Mouse (Mus musculus) kidney, postnatal 36 days (tissue): ENCODE measurements at regions not wholly inside any gene's neighbourhood (a gene's known extent, or its start where the extent isn't known, plus 50 kb on each side); places are given as distances from the start of the nearest gene placed in this dataset.

Source experiments
- DNase-seq, 2 experiments: peaks; one replicate each; pipeline ENCODE4 v3.0.0; 2021 to 2022; ENCODE audit warnings: mixed read lengths in 2 of 2

DNA sequence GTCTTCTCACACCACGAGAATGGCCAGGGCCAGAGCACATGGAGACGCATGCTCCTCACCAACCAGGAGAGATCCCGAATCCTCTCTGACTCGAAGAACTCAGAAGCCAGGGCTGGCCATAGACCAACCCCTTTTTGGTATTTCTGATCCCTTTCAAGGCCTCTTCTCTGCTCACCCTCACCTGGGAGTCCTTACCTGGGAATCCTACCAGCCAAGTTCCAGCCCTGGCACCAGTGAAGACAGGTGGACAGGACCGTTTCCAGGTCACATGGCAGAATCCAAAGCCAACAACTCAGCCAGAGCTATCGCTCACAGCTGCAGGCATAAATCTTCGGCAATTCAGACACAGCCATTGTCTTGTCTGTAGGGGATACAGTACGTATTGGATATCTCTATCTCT, 626.2 kb upstream of the Fam19a5 start:
- no peak for DNase-seq

DNA sequence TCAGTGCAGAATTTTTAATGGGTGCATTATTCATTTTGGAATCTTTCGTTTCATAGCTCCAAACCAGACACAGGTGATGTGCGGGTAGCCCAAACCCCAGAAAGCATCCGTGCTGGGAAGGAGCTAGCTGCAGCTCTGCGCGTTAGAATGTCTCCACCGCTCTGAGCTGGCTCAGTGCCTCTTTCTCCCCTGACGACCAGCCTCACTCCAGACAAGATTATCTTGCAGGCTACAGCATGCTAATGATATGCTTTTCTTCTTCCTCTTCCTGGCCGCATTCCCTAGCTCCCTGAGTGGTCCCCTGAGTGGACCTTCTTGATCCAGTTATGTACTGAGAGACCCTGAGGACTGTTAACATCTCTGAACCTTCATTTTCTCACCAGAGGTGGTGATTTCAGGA, 624.4 kb upstream of the Fam19a5 start:
- no peak for DNase-seq

DNA sequence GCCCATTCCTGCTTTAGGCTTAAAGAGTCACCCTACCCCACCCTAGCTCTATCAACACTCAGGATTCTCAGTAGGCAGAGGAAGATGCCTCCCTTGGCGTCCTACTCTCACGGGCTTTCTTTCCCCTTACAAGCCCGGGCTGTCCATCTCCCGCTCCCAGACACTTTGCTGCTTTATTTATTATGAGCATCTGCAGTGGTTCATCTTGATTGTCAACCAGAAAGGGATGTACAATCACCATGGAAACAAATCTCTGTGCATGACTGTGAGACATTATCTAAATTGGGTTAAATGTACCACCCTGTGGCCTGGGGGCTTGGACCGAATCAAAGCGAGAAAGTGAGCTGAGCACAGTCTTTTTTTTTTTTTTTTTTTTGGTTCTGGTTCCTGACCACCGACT, 623.9 kb upstream of the Fam19a5 start:
- DNase-seq = no peak

DNA sequence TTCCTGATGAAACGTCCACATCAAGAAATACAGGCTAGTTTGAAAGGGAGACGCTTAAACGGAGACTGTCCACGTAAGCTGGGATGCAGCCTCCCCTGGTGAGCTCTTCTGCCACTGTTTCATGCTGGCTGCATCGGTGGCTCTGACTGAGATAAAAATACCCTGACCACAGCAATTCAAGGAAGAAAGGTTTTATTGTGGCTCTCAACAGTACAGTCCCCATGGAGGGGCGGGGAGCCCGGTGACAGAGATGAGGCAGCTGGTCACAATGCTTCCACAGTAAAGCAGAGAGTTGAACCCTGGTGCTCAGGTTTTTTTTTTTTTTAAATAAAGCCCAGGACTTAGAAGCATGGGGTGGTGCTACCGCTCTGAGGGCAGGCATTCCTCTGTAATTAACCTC, 622.7 kb upstream of the Fam19a5 start:
- DNase-seq = no peak

DNA sequence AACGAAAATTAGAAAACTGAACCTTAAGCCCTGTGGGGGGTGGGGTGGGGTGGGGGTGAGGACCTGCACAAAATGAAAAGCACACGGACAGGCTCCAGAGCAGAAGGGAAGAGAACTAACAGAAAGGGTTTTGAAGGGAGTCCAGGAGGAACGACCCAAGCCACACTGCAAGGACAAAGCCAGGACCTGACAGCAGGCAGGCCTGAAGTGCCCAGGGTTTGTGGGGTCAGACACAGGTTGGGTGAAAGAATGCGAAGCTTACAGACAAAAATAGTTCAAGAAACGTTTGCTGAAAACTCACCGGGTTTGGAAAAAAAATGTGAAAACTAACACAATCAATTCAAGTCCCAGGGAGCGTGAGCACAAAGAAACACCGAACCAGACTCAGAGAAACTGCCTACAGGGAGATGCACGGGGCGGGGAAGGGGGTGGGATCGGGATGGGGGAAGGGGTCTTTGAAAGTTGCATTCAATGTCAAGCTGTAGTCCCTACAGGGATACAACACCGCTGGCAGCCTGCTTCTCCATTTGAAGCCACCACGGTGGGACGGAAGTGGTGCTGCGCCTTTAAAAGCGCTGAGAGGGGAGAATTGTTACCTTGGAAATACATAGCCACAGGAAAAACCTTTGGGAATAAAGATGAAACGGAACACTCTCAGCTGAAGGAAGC, 618.9 kb upstream of the Fam19a5 start:
- no peak for DNase-seq

DNA sequence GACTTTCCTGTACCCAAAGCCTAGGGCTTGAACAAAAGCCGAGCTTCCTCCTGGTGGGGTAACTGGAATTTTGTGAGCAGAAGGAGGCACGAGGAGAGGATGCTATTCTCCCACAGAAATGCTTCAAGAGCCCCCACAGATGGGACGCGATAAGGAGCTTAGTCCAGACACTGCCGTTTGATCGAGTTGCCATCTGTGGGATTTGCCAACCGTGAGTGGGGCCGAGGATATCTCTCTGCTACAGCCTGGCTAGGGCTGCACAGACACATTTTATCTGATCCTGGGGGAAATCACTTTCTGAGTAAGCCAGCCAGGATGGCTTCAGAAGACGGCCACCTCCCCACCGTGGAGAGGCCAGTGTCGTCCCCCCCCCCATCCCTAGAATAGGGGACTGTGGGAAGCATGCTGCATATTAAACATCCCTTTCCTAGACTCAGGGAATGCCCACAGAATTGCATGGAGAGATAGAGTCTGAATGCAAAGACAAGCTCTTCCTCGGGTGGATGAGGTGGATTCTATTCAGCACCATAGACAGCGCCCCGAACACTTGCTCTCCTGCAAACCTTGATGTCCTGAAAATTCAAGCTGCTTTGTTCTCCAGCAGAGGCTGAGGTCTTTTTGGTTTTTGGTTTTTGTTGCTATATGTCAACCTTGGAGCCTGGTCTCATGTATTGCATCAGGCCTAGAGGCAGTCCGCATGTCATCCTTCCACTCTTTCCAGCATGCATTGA, 611.6 kb upstream of the Fam19a5 start:
- peak in 1 of 2 experiments; percentile 54 for DNase-seq

DNA sequence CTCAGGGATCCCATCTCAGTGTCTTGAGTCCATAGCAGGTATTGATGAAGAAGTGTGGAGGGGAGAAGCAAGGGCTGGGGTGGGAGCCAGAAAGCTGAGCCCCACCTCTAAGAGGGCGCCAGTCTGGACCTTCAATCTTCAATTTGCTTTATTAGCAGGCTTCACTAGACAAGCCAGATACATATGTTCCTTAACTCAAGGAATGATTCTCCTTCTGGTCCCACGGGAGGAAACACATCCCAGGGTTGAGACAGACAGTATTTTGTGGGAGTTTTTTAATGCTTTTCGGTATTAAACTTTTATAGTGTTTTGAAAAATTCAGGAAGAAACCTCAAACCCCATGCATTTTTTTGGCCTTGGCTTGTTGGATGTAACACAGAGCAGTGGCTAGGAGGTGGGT, 606.7 kb upstream of the Fam19a5 start:
- no peak for DNase-seq

DNA sequence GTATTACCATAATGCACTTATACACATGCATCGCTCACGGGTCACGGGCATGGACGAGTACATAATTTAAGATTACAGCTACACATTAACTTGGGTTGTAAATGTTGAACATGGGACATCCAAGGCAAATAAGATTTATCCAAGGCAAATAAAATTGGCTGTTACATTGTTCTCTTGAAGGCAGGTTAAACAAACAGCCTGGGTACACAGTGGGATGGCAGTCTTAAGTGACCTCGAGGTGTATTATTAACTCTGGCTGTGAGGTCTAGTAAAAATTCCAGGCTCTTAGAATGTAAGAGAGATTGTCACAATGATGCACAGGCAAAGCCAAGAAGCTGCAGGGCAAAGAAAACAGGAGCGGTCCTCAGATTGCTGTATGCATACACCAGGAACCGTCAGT, 599.6 kb upstream of the Fam19a5 start:
- DNase-seq = peak in 1 of 2 experiments; percentile 1

DNA sequence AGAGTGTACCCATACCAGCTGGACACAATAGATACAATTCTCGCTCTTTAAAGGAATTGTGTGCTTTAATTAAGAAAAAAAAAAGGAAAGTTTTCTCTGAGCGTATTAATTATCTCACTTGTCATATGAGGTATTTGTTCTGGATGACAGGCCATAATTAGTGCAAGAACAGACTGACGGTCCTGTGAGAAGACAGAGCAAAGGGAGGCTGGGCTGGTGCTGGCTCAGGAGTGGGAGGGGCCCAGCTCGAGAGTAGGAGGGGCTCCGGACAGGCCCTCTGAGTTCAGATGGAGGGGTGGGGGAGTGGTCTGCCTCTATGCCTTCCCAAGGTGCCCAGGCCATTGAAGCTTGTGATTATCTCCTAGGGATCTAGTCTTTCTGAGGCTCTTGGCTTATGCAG, 591.5 kb upstream of the Fam19a5 start:
- no peak for DNase-seq

DNA sequence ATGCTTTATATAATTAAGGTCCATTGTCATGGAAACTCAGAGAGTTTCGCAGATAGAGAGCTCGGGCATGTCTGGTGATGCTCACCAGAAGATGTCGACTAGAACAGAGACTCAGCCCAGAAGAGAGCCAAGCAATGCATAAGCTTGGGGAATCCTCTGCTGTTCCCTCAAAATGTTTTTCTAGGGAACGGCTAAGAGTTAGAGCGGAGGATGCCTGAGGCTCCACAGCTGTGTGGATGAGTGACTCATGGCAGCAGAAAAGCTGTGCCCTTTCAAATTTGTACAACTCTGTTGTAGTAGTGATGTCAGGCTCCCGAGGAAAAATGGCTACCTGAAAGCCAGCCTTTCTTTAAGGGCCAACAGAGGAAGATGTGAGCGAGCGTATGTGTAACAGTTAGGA, 586.2 kb upstream of the Fam19a5 start:
- DNase-seq = no peak

DNA sequence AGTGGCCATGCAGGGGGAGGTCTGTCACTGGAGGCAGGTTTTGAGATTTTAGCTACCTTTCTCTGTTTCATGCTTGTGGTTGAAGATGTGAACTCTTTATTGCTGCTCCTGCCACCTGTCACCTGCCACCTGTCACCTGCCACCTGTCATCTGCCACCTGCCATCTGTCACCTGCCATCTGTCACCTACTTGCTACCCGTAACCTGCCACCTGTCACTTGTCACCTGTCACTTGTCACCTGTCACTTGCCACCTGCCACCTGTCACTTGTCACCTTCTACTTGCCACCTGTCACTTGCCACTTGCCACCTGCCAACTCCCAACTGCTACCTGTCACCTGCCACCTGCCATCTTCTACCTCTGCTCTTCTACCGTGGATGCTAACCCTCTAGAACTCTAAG, 581.2 kb upstream of the Fam19a5 start:
- DNase-seq = no peak

DNA sequence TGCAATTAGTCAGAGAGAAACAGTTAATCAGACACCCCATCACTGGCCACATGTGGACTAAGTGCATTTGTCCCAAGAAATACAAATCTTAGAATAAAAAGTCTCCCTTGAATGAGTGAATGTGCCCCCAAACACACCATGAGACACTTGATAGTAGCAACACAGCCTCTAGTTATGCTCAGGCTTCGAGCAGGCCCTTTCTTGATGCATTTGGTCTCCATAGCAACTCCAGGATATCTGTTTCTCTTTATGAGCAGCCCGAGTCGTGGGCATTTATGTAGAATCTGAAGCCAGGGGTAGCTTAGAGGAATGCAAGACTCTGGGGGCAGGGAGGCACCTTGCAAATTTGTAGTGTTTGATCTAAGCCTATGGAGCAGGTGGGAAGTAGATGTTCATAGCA, 580.6 kb upstream of the Fam19a5 start:
- DNase-seq = no peak

DNA sequence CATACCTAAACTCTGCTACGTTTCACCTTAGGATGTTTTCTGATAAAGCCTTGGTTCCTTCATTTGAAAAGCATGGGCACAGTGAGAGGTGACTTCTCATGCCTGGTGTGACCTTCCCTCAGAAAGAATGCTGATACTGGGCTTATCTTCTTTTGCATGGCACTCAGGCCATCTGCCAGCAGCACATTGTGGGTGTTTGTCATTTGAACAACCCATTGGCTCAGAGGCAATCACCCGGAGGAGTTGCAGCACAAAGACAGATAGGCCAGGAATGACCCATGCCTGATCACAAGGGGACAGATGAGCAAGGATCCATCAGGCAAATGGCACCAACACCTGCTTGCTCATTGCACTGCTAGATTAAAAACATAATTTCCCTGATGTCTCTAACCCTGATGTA, 572.7 kb upstream of the Fam19a5 start:
- no peak for DNase-seq

DNA sequence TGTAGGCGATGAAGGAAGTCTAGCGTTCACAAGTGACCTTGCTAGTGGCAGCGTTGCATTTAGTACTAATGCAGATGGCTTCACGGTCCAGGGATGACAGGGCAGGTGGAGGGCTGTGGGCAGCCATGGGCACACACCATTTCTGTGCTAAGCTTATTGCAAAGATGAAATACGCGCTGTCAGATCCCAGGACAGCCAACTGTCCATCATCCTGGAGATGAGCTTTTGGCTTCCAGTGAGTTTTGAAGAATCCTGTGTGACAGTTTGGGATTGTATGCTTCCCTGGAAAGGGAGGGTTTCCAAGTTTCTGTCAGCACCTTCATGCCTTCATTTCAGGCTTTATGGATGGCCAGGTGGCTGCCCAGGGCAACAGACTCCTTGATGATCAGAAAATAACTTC, 547.9 kb upstream of the Fam19a5 start:
- DNase-seq = no peak

DNA sequence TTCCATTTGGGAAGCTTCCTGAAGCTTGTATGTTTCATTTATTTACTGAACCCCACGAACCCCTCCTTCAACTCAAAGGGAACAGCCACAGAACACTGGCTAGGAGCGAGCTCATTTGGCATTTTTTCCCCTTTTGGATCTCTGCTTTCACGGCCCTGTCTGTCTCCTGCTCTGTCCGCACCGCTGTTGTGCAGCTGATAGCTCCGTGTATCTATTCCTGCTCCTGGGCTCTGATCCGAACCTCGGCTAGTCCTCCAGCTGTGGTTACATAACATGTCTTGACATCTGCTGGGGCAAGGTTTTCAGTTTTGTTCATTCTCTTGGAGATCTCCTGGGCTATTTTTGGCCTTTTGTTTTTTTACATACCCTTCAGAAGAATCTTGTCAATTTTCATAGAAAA, 525.1 kb upstream of the Fam19a5 start:
- no peak for DNase-seq

DNA sequence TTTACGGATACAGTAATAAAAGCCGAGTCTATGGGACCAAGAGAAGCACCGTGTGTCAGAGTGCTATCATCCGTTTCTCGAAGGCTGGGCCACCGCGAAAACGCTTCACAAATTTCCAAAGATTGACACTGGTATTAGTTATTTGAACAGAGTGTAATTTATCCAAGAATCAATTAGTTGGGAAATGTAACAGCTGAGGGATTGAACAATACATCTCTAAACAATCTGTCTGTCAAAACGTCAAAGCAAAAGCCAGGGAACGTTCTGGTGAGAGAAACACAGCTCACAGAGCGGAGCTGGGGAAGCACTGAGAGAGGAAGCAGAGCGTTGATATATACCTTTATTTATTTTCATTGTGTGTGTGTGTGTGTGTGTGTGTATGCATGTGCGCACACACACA, 498.1 kb upstream of the Fam19a5 start:
- no peak for DNase-seq

DNA sequence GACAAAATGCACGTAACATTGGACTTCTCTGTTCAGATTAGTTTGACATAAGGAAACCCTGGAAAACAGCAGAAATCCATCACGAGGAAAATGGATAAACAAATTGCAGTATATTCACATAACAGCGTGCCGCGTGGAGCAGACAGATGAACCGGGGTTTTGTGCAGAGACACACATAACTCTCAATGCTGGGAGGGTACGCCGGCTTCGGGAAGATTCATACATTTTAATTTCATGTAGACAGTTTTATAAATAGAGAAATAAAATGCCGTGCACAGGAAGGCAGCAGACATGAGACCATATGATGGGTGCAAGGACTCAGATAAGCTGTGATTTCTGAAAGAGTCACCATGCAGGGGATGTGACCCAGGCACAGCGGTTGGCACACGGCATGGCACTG, 489.9 kb upstream of the Fam19a5 start:
- DNase-seq = no peak

DNA sequence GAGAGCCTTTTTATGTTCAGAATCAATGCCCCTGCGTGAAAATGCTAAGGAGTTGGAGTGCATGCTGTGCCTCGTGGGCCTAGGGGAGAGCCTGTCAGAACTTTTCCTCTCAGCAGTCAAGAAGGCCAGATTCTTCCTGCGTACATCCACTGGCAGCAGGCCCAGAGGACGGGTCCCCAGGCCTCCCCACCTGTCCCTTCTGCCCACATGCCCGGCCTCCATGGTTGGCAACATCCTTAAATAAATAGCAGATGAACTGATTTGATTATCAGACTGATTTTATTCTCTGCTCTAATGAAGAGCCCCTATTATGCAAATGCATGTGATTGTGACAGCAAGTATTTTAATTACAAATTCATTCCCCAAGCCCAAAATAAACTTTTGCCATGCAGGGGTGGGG, 479.2 kb upstream of the Fam19a5 start:
- no peak for DNase-seq

DNA sequence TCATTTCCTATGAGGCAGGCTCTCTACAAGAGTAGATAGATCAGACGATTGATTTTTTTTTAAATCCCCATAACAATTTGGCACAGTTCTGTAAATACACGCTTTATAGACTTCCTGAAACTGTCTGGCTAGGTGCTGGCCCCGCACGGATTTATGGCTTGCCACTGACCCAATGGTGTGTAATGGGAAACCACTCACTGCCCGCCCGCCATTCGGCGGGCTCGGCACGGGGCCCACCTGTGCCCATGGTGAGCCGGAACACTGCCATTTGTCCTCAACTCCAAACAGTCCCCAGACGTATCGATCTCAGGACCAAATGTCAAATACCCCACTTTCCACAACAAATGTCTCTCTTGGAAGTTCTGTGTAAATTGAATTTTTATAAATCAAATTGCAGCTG, 475.8 kb upstream of the Fam19a5 start:
- DNase-seq = no peak

DNA sequence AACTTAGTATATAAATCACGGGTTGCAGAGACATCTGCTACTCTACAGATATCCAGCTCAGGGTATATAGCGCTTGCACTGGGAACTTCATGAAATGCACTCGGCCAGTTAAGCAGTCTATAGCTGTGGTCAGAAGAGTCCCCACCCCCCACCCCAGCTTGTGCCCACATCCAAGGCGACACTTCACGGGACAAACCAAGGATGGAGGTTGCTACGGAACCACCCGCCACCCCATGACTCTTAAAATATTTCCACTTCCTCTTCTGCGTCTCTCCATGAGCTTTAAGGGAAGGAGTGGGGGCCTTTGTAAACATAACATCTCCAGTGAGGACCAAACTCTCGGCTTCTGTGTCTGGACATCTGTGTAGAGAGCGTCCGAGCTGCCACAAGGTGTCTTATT, 469.5 kb upstream of the Fam19a5 start:
- DNase-seq = no peak

DNA sequence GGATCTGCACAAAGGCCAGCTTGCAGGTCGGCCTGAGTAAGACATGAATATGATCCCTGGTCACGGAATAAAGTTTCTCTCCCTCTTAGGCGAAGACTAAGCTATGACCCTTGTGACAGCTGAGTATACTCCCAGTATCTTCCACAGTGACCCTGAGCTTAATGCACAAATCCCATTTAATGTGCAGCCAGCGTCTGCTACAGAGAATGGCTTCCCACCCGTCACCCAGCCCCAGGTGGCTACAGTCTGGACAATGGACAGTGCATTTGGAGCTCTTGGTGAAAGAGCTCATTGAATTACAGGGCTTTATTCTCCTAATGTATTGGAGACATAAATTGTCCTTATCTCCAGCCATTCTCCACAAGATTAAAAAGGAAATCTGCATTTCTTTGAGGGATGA, 454.3 kb upstream of the Fam19a5 start:
- DNase-seq = no peak

DNA sequence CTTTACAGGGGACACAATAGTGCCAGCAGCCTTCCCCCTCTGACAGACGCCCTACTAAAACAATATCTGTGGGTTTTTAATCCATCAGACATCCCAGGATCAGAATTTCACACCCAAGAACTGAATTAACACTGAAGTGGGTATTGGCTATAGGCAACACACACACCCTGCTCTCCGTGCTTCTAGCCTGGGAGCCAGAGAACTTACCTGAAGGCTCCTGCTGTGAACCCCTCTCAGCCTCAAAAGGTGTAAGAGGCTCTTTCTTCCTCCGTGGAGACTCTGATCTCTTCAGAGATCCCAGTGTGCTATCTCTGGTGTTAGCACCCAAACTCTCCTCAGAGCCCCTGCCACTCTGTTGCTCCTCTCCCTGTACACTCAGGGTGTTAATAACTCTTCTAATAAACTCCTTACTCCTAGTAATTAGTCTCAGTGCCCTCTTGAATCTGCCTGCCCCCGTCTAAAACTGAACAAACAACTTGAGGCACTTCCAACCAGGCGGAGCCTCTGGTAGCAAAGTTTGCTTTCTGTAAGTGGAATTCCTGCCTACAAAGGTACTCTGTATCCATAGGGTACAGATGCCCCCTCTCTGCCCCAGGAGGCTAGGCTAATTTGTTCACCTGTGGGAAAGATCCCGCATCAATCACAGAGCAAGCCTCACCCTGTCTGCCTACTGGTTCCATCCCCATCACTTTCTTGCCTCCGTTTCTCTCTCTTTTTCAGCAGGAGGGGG, 452.9 kb upstream of the Fam19a5 start:
- no peak for DNase-seq

DNA sequence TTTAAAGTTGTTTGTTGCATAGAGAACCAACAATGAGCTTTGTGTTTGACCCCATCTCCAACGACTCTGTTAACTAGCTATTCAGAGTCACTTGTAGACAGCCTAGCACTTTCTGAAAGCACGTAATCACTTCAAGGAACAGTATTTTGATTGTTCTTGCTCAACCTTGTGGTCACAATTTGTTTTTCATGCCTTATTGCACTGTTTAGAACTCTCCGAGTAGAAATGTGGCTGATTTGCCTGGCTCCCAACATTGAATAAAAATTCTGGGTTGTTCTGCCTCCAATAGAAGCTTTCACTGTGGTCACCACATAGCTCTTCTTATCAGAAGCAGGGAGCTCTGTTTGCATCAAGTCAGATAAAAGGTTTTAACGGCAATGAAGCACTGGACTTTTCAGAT, 446.9 kb upstream of the Fam19a5 start:
- no peak for DNase-seq

DNA sequence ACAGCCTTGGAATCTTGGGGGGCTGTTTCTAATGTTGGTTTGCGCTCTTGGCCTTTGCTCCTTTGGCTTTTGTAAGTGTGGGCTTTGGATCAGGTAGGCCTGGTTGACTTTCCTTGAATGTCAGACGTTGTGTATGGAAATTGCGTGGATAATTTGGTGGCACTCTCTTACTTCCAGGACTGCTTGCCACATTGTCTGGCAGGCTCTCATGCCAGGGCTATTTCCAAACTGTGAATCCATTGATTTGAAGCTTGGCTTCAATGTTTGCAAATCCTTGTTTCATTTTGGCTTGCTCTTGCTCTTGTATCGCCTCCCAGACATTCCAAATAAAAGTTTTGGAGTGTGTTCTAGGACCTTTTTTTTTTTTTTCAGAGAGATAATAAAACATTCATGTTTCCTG, 443.0 kb upstream of the Fam19a5 start:
- DNase-seq = no peak
